Mouse (Mus musculus) forebrain, embryonic 16.5 days (tissue): Measurements from ENCODE around the gene Pole4. TPM values are rescaled to one million over a fixed set of nuclear protein-coding genes. Genes with fewer than 3 reads are reported as not detected.

Source experiments
- ATAC-seq: fragments of 200-750 bp; cut with Nextera tagmentation; 2 replicates; pipeline ENCODE4 v1.8.0; 2017; ENCODE audit warnings: mild to moderate bottlenecking, moderate library complexity
- H3K27ac ChIP-seq: fragments of 300-500 bp; sonication (generic); 2 replicates; pipeline ENCODE4 v1.5.1; 2014; ENCODE audit warnings: low read length, control low read depth
- H3K27me3 ChIP-seq: fragments of 300-500 bp; sonication (generic); replicated peaks from 2 replicates; pipeline ENCODE4 v1.6.1; 2014; ENCODE audit warnings: low read length; ENCODE audit not compliant: control insufficient read depth, insufficient read depth
- H3K36me3 ChIP-seq: fragments of 300-500 bp; sonication (generic); 2 replicates; pipeline ENCODE4 v1.6.1; 2014; ENCODE audit not compliant: control insufficient read depth, insufficient read depth
- H3K4me1 ChIP-seq: fragments of 300-500 bp; sonication (generic); replicated peaks from 2 replicates; pipeline ENCODE4 v1.6.1; 2014; ENCODE audit warnings: low read length; ENCODE audit not compliant: control insufficient read depth, insufficient read depth
- H3K4me2 ChIP-seq: fragments of 300-500 bp; sonication (generic); 2 replicates; pipeline ENCODE4 v1.6.1; 2014; ENCODE audit warnings: mild to moderate bottlenecking, low read length, control low read depth
- H3K4me3 ChIP-seq: fragments of 300-500 bp; sonication (generic); replicated peaks from 2 replicates; pipeline ENCODE4 v1.5.1; 2014; ENCODE audit warnings: mild to moderate bottlenecking, low read length, control low read depth
- H3K9ac ChIP-seq: fragments of 300-500 bp; sonication (generic); replicated peaks from 2 replicates; pipeline ENCODE4 v1.6.1; 2014; ENCODE audit warnings: low read depth, low read length, control low read depth
- H3K9me3 ChIP-seq: fragments of 300-500 bp; sonication (generic); 2 replicates; pipeline ENCODE4 v1.6.1; 2016; ENCODE audit warnings: low read length; ENCODE audit not compliant: control insufficient read depth
- WGBS: fragments of 180-500 bp; shearing (Covaris S2); extraction: QIAGEN DNeasy Blood & Tissue Kit; methylation state at CpG from one replicate; pipeline ENCODE4 v1.1.7; 2014; 5-methylcytosine and 5-hydroxymethylcytosine counted together
- polyA plus RNA-seq: library from polyadenylated mRNA; unstranded; fragments of >200 nt; fragmentation: Nextera tagmentation; extraction: Ambion mirVana; gene quantifications from 2 replicates; pipeline ENCODE4 v1.2.1, GENCODE M21; 2015

Gene Pole4
- polyA plus RNA-seq, result 107 and 121 TPM in 2 replicates

DNA sequence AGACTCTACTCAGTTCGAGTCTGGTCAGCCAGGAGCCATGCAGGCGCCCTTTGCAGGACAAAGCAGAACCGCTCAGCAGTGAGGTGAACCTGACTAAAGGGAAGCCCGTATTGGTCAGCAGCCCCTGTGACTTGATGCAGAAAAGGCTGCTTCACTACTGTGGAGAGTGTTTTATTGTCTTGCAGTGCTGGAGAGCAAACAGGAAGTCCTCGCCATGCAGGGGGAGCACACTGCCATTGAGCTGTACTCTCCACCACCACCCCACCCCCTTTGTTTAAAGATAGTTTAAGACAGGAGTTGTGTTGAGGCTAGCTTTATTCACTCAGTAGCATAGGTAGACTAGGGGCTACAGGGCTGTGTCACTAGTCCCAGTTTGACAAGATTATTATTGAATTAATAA, at the start of gene Pole4:
Pole4 (minus strand) TSS at position 145 of the 400 bp plus-strand sequence.
- 82% methylated on average over 5 of the region's 5 CpGs for WGBS
- no peak for ATAC-seq
- H3K27me3 ChIP-seq, result no peaks in the 10 kb centered on the region

GRCm38 (mm10) chr6:82754769-82755168, 49.6 kb upstream of the Pole4 start:
- WGBS, result 92% methylated on average over 6 of the region's 6 CpGs
- Histone ChIP-seq H3K9me3 (no peaks in the 10 kb centered on the region), H3K9ac (no peak overlapping the region), H3K4me2 (no peak overlapping the region), H3K36me3 (no peaks in the 10 kb centered on the region), H3K27ac (no peak overlapping the region), H3K27me3 (no peaks in the 10 kb centered on the region), H3K4me3 (no peak overlapping the region), H3K4me1 (no peaks in the 10 kb centered on the region)
- no peak for ATAC-seq

More for the DNA sequence above, at the start of gene Pole4:
- 0 out of 2 replicates have a peak, but pooled peaks cover under 1% of the 10 kb centered on the region for H3K4me1 ChIP-seq
- no peak within 1 kb of the TSS for H3K9ac ChIP-seq
- H3K4me3 ChIP-seq, result no peak within 1 kb of the TSS
- H3K4me2 ChIP-seq, result no peak within 1 kb of the TSS
- H3K36me3 ChIP-seq, result no peaks in the 10 kb centered on the region
- no peaks in the 10 kb centered on the region for H3K9me3 ChIP-seq
- H3K27ac ChIP-seq, result no peak within 1 kb of the TSS

- Histone ChIP-seq H3K4me3 (no peak overlapping the region), H3K27ac (no peak overlapping the region), H3K4me2 (no peak overlapping the region), H3K36me3 (no peaks in the 10 kb centered on the region), H3K4me1 (no peaks in the 10 kb centered on the region), H3K9me3 (no peaks in the 10 kb centered on the region), H3K27me3 (no peaks in the 10 kb centered on the region), H3K9ac (no peak overlapping the region)
- ATAC-seq, result no peak
- 87% methylated on average over 14 of the region's 14 CpGs for WGBS
These were observed 48.6 kb upstream of the Pole4 start for GRCm38 (mm10) chr6:82753638-82754361.

DNA sequence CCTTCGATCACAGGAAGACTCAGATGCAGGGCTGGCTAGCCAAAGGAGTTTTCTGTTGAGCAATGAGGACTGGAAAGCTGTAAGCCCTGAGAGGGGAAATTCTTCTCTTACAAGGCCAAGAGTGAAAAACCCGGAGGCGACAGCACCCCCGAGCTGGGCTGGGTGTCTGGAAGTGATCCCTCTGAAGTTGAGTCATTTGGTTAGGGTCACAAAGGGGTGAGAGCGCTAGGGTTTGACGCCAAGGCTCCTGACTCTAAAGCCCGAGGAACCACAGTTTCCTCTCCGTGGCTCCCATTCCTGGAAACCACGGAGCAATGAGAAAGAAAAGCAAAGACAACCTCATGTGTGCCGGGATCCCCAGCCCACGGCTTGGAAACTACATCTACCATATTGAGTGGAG, 47.9 kb upstream of the Pole4 start:
- H3K27ac ChIP-seq, result no peak overlapping the region
- H3K4me1 ChIP-seq, result no peaks in the 10 kb centered on the region
- H3K36me3 ChIP-seq, result no peaks in the 10 kb centered on the region
- H3K4me3 ChIP-seq, result no peak overlapping the region
- no peak overlapping the region for H3K9ac ChIP-seq
- no peak for ATAC-seq
- H3K9me3 ChIP-seq, result no peaks in the 10 kb centered on the region
- H3K4me2 ChIP-seq, result no peak overlapping the region
- WGBS, result 90% methylated on average over 11 of the region's 11 CpGs
- H3K27me3 ChIP-seq, result no peaks in the 10 kb centered on the region

DNA sequence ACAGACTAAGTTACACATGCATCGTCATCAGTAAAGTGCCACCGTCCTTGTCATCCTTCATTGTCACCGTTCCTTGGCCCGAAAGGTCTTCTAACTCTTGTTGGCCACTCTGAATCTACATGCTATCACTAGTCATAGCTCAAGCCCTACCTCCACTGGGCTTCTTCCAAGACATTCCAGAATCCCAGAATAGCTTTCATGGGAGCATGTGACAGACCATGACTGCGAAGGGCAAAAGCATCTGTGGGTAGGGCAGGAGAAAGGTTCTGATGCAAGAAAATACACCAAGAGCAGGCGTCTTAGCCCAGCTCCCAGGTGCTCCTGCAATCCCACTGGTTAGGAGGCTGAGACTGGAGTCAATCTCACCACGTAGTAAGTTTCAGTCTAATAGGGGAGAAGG, 46.6 kb upstream of the Pole4 start:
- Histone ChIP-seq H3K27me3 (no peaks in the 10 kb centered on the region), H3K27ac (no peak overlapping the region), H3K4me3 (no peak overlapping the region), H3K4me1 (no peaks in the 10 kb centered on the region), H3K36me3 (no peaks in the 10 kb centered on the region), H3K9ac (no peak overlapping the region), H3K9me3 (no peaks in the 10 kb centered on the region), H3K4me2 (no peak overlapping the region)
- no peak for ATAC-seq
- WGBS, result 96% methylated on average over 7 of the region's 7 CpGs

DNA sequence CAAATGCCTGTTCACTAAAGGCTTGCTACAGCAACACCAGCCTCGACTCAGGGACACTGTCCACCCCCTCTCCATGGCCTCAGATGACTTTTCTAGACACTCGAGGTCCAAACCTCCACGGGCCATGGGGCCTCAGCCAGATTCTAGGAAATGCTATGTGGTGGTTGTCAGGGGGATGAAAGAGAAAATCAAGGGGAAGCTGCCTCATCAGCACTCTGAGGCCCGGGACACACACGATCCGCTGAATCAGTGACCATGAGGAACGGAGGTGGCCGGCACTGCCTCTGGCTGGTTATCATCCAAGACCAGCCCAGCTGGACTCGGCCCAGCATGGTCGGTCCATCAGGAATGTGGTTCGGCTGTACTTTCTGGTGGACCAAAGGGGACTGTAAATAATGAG, 45.9 kb upstream of the Pole4 start:
- H3K4me3 ChIP-seq, result no peak overlapping the region
- H3K4me1 ChIP-seq, result no peaks in the 10 kb centered on the region
- 94% methylated on average over 11 of the region's 11 CpGs for WGBS
- no peak for ATAC-seq
- H3K27ac ChIP-seq, result no peak overlapping the region
- no peaks in the 10 kb centered on the region for H3K36me3 ChIP-seq
- no peaks in the 10 kb centered on the region for H3K27me3 ChIP-seq
- no peak overlapping the region for H3K4me2 ChIP-seq
- H3K9me3 ChIP-seq, result no peaks in the 10 kb centered on the region
- no peak overlapping the region for H3K9ac ChIP-seq

- Histone ChIP-seq H3K4me3 (no peak overlapping the region), H3K4me2 (no peak overlapping the region), H3K27me3 (no peaks in the 10 kb centered on the region), H3K4me1 (no peaks in the 10 kb centered on the region), H3K36me3 (no peaks in the 10 kb centered on the region), H3K9me3 (no peaks in the 10 kb centered on the region), H3K9ac (no peak overlapping the region), H3K27ac (no peak overlapping the region)
- ATAC-seq, result no peak
- 51% methylated on average over 2 of the region's 2 CpGs for WGBS
These were observed 44.9 kb upstream of the Pole4 start for GRCm38 (mm10) chr6:82750063-82750462.

DNA sequence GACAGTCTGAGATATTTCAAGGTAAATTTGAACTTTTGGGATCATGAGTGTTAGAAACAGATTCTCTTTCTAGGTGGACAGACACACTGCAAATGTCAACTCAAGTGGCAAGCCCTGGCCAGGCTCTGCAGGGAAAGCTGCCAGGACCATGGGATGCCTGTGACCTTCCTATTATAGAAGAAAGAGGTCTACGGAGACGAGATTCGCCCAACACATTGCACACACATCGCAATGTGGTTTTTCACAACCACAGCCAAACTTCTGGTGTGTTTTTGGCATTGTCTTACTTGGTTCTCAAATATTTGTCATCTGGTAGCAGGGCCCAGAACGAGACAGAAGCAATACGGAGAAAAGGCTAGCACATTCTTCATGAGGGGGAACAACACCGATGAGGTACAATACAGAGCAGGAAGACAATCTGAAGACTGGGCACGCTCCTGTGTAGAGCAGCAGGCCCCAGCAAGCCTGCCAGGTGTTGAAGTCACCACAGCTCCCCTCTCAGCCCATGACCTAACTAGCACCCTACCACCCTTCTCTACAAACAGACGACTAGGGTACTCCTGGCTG, 43.0 kb upstream of the Pole4 start:
- no peaks in the 10 kb centered on the region for H3K4me1 ChIP-seq
- H3K4me3 ChIP-seq, result no peak overlapping the region
- no peak for ATAC-seq
- no peaks in the 10 kb centered on the region for H3K27me3 ChIP-seq
- 91% methylated on average over 9 of the region's 9 CpGs for WGBS
- no peak overlapping the region for H3K4me2 ChIP-seq
- no peak overlapping the region for H3K9ac ChIP-seq
- no peaks in the 10 kb centered on the region for H3K36me3 ChIP-seq
- no peaks in the 10 kb centered on the region for H3K9me3 ChIP-seq
- H3K27ac ChIP-seq, result no peak overlapping the region

DNA sequence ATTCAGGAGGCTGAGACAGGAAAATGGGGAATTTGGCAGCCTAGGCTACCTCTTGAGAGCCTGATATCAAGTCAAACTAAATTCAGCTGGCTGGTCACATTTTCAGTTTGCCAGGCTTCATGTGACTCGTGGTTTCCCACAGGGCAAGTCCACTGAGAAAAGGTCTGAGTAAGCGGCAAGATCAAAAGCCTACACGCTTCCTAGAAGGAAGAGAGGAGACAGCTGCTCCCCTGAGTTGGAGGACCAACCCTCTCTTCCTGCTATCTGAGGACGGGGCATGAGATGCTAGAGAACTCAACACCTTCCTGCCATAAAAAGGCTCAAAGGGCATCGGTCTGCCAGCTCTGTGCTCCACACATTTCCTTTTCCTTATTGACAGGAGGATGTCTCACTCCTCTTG, 41.9 kb upstream of the Pole4 start:
- Histone ChIP-seq H3K27ac (no peak overlapping the region), H3K4me1 (no peaks in the 10 kb centered on the region), H3K36me3 (no peaks in the 10 kb centered on the region), H3K9ac (no peak overlapping the region), H3K9me3 (no peaks in the 10 kb centered on the region), H3K4me3 (no peak overlapping the region), H3K27me3 (no peaks in the 10 kb centered on the region), H3K4me2 (no peak overlapping the region)
- WGBS, result 85% methylated on average over 5 of the region's 5 CpGs
- no peak for ATAC-seq
